Mouse (Mus musculus): ENCODE measurements around the gene Faim2.

The Faim2 gene

DNA sequence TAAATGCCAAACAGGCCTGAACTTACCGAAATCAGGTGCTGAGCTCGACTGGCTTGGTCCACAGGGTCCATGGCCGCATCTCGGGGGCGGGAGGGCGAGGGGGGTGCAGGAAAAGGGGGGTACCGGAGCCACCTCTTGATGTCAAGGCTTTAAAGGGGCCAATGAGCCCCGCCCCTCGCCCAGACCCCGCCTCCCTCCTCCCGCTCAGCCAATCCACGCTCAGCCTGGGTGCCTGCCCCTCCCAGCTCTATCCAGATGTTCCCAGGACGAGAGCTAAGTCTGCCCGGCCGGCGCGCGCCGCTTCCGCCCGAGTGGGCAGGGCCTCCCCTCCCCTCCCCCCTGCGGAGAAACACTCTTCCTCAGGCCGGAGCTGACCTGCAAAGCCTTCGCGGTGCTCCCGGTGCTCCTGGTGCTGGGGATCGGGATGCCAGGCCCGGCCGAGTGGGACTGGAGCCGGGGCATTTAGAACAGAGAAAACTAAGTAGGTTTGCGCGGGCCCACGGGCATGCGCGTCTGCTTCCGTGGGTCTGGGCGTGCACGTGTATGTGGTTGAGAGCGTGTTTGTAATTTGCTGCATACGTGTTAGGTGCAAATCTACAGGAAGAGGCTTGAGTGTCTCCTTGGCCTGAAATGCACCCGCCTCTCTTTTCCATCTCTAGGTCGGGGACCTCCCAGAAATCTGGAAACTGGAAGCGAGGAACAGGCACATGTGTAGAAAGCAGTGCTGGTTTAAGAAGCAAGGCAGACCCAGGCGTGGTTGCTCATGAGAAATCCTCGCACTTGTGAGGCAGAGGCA, 70.2 kb downstream of the Faim2 start, which contains the start of gene Nckap5l:
Gene Nckap5l, minus strand, starts transcription at position 143 of the 796 bp plus-strand sequence.
- peak; percentile 83 for DNase-seq

DNA sequence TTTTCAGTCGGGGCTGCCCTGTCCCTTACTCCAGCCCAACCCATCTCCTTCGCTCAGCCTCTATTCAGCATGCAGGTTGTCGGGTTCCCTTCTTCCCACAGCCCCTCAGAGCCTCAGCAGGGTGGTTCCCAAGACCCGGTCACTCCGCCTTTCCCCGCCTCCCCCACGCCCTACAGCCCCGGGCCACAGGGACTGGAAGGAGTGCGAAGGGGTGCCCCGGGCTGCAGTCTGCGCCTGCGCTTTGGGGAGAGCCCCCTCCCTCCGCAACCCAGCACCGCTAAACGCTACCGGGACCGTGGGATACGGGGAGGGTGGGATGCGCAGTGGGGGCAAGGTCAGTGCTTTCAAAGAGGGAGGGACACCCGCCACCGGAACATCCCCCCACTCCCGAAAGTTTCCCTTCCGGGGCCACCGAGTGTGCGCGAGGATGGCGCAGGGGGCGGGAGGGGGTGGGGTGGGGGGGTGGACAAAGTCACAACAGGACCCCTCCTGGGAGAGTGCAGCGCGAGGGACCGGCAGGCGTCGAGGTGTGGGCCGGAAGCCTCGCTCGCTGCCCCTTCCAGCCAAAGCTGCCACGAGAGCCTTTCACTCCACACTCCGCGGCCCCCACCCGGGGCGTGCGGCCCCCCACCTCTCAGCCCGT, 70.9 kb downstream of the Faim2 start:
- peak; percentile 64 for DNase-seq

DNA sequence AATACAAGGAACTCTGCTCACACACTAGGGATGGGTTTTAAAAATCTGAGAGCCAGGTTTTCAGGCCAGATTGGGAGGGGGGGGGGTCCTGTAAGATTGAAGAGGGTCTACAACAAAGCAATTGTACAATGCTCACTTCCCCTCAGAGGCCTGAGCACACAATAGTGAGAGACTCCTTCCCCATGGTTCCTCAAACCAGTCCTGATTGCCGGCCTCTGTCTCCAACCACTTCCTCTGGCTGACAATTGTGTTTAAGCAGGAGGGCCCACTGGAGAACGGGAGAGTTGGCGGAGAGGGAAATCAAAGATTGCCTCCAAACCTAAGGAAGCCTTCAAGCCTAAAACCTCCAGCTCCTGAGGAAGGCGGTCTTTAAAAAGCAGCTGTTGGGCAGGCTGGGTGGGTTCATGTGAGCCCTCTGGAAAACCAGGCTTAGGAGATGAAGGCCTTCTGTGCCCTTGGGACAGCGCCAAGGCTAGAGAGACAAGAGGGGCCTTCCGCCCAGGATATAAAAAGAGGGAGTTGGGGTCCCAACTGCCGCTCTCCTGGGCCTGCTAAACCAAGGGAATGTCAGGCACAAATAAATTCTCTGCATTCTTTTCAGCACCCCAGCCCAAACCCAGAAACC, 71.5 kb downstream of the Faim2 start:
- no peak for DNase-seq

DNA sequence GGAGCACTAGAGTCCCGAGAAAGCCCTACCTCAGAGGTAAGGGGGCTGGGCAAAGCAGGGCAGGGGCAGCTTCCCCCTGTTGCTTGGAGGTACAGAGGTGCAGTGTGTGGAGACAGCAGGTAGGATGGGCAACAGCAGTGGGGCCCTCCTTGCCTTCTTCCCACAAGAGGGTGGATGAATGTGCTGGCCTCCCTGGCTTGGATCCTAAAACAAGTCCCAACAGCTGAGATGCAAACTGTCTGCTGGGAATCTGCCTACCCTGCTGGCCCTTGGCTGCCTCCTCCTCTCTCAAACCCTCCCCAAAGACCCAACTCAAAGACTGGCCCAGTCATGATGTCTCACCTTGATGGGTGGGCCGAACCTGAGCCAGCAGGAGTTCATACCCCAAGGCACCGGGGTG, 72.5 kb downstream of the Faim2 start:
- no peak for DNase-seq

DNA sequence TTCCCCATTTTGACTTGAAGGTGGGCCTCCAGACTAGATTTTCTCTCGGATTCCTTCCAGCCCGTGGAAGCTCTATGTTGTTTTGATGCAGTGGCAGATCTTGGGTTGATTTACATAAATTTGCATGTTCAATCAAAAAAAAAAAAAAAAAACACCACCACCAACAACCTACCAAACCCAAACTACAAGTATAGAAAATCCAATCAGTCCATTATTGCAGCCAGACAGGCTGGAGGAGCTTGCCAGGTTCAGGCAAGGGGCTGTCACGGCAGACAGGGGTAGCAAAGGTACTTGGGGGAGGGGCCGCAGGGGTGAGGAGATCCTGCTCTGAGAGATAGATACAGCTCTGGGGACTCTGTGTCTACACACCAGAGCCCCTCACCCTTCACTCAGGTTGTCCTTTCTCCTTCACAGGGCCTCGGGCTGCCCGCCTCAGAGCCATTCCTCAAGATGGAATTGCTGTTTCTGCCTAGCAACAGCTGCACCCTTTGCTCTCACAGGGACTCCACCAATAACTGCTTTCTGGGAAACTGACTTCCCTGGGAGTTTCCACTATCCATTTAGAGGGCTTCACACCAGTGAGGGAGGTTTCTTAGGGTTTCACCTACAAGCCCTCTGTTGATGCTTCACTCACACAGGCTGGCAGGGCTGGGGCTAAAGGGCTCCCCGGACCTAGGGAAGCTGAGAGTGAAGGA, 73.2 kb downstream of the Faim2 start:
- DNase-seq: no peak

DNA sequence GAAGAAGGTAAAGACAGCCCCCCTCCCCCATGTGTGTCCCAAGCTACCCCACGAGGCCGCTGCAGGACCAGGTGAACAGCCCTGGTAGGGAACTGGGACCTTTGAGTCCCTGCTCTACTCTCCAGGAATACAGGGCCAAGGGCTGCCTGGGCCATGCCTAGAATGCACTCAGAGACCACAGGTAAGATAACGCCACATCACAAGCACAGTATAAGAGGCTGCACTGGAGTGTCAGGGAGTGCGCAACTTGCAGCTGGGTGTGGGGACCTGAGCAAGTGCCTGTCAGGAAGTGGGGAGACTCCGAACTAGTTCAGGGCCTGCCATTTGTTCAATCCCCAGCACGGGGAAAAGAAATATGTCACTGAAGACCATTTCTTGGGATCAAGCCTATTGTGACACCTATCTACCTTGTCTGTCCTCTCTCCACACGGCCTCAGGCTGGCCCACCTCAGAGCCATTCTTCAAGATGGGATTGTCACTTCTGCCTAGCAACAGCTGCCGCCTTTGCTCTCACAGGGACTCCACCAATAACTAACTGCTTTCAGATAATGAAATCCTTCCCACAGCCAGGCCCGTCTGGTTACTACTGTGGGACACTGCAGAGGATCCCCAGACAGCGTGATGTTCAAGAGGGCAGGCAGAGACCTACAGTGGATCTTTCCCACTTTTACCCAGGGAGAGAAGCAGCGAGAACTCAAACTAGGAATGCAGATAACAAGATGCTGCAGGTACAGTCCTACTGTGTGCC, 74.6 kb downstream of the Faim2 start:
- no peak for DNase-seq

DNA sequence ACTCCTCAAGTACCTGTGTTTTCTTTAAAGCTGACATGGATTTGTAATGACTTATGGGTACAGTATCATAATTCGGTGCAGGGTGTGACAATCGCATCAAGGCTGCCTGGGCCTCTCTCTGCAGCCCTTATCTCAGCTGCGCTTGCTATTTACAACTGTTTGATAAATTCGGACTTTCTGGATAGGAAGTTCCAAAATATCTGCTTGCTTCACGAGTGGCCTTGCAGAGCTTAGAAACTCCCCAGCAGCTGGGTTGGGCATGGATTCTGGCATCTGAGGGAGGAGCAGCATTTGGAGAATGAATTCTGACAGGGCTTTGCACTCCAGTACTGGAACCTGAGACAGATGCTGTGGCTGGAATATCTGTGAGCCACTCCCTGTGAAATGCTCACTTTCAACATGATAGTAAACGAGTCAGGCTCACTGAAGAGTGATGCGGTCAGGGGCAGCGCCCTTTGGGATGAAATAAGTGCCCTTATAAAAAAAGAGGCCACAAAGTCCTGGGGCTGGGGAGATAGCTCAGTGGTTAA, 78.1 kb downstream of the Faim2 start:
- DNase-seq: no peak

DNA sequence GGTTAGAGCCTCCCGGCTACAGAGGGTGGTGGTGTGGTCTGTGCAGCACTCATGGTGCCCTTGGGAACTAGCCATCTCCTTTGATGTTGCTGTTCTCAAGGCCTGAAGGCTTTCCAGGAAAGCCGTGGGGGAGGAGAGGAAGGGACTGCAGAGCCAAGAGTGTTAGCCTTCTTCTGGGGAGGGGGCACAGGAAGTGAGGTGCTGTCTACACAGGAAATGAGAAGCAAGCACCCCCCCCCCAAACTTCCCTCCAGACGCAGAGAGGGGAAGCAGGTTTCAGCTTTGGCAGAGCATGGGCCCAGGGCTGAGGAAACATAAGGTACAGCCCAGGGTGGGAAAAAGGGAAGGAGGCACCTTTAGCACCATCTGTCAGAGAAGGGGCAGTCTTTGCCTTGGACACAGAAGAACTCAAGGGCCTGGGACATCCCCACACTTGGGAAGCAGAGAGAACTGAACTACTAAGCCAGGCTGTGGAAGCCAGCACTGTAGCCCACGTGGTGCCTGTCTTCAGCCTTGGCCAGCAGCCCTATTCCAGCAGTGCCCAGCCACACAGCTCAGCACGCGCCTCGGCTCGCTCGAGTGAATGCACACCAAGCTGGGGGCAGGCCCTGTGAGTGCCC, 78.7 kb downstream of the Faim2 start:
- peak; percentile 77 for DNase-seq
